Mouse (Mus musculus) gastrocnemius, adult 2 months (tissue): ENCODE results near the gene Kmt2c. TPM values are rescaled to one million over a fixed set of nuclear protein-coding genes. Genes with fewer than 3 reads are reported as not detected.

Experiments used
- DNase-seq: peaks from one replicate; pipeline ENCODE4 v3.0.0; 2022
- H3K27ac ChIP-seq: fragments of 200-600 bp; 2 replicates; pipeline ENCODE4 v1.8.1; 2022; ENCODE audit warnings: mild to moderate bottlenecking
- H3K4me3 ChIP-seq: fragments of 200-600 bp; 2 replicates; pipeline ENCODE4 v1.8.1; 2022; ENCODE audit warnings: mild to moderate bottlenecking, moderate library complexity
- CTCF ChIP-seq: fragments of 200-600 bp; IDR thresholded peaks from 2 replicates; pipeline ENCODE4 v1.8.1; 2022; ENCODE audit warnings: antibody characterized with exemption, mild to moderate bottlenecking, moderate library complexity
- intact Hi-C: fragments of 180-260 bp; cut with DNase I; formaldehyde crosslinking; loops from one replicate; pipeline ENCODE4 v1.15.1; 2025
- total RNA-seq, 2 experiments: library from RNA; stranded (reverse); gene quantifications; 2 replicates each; pipeline ENCODE4 v1.2.3; 2021

Gene Kmt2c
- total RNA-seq, 2 experiments from 2014 or later, result 41.6 to 42.3 TPM

DNA sequence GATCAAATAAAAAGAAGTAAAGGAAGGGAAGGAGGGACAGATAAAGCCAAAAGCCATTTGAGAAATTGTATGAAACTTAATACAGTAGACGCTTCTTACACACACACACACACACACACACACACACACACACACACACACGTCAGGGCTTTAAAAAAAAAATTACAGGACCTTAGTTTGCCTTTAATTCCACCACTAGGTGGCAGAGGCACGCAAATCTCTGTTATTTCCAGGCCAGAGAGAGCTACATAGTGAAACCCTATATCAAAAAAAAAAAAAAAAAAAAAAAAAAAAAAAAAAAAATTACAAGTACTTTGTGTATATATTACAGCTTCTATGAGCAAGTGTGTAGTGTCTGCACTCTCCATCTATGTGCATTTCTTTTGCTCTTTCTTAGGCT lies 62.5 kb downstream of the Kmt2c start:
- TF ChIP-seq CTCF, result peak; percentile 57

GRCm38 (mm10) chr5:25422576-25422975 lies 76.0 kb downstream of the Kmt2c start:
- no peak for DNase-seq
- no peak for TF ChIP-seq CTCF
- intact Hi-C loops, result loop anchor here (5.0 to 10.0 kb wide), 3 partner anchors 75 to 282 kb away; partner anchors contain the start of genes Kmt2c and Xrcc2
- H3K4me3 ChIP-seq, result no peak overlapping the region
- H3K27ac ChIP-seq, result no peak overlapping the region

More for the DNA sequence above, 62.5 kb downstream of the Kmt2c start:
- DNase-seq, result peak; percentile 57
- intact Hi-C loops, result loop anchor here (5.0 kb wide), 1 partner anchor 61 kb away; the partner anchor contains the start of gene Kmt2c
- no peak overlapping the region for H3K27ac ChIP-seq
- H3K4me3 ChIP-seq, result no peak overlapping the region

DNA sequence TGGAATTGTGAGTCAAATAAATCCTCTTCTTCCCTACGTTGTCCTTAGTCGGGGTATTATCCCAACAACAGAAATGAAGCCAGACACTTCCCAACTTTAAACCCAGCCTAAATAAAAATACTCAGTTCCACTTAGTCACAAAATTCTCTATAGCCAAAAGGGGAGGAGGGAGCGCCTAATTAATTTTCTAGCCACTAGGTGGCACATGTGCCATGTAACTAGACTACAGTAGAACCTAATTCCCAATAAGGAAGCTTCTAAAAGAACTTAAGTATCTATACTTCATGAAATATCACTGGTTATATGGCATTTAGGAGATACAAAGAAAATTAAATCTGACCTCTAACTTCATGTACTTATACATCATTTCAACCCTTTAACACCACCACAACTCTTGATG lies 78.0 kb downstream of the Kmt2c start:
- Histone ChIP-seq H3K4me3 (no peak overlapping the region), H3K27ac (no peak overlapping the region)
- intact Hi-C loops, result loop anchor here (2.0 to 10.0 kb wide), 4 partner anchors 77 to 314 kb away; partner anchors contain the start of genes Kmt2c and Xrcc2
- TF ChIP-seq CTCF, result peak; percentile 79
- peak; percentile 59 for DNase-seq

- Histone ChIP-seq H3K4me3 (no peak overlapping the region), H3K27ac (no peak overlapping the region)
- intact Hi-C loops, result loop anchor here (5.0 kb wide), 1 partner anchor 417 kb away; no protein-coding TSS in a partner anchor
- TF ChIP-seq CTCF, result peak; percentile 8; the same call in 1 of the 2 replicates
- no peak for DNase-seq
Observed at GRCm38 (mm10) chr5:25415382-25415781, 83.2 kb downstream of the Kmt2c start.

DNA sequence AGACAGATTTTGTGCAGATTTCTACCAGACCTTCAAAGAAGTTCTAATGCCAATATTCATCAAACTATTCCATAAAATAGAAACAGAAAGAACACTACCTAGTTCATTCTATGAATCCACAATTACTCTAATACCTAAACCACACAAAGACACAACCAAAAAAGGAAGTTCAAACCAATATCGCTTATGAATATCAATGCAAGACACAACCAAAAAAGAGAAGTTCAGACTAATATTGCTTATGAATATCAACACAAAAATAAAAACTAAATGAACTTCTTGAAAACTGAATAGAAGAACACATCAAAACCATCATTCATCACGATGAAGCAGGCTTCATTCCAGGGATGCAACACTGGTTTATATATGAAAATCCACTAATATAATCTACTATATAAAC lies 101.9 kb downstream of the Kmt2c start:
- Histone ChIP-seq H3K27ac (no peak overlapping the region), H3K4me3 (no peak overlapping the region)
- intact Hi-C loops, result no loop called here
- no peak for TF ChIP-seq CTCF
- no peak for DNase-seq

GRCm38 (mm10) chr5:25392655-25393054 lies 105.9 kb downstream of the Kmt2c start:
- H3K27ac ChIP-seq, result no peak overlapping the region
- no peak overlapping the region for H3K4me3 ChIP-seq
- intact Hi-C loops, result no loop called here
- no peak for TF ChIP-seq CTCF
- DNase-seq, result no peak

- no peak for TF ChIP-seq CTCF
- Histone ChIP-seq H3K27ac (no peak overlapping the region), H3K4me3 (no peak overlapping the region)
- peak; percentile 22 for DNase-seq
- intact Hi-C loops, result no loop called here
Observed at GRCm38 (mm10) chr5:25383581-25383980, 115.0 kb downstream of the Kmt2c start.

GRCm38 (mm10) chr5:25379188-25379587 lies 119.4 kb downstream of the Kmt2c start:
- no peak for TF ChIP-seq CTCF
- Histone ChIP-seq H3K27ac (no peak overlapping the region), H3K4me3 (no peak overlapping the region)
- DNase-seq, result no peak
- intact Hi-C loops, result no loop called here

GRCm38 (mm10) chr5:25368420-25368819 lies 130.2 kb downstream of the Kmt2c start:
- DNase-seq, result no peak
- no peak for TF ChIP-seq CTCF
- Histone ChIP-seq H3K27ac (no peak overlapping the region), H3K4me3 (no peak overlapping the region)
- intact Hi-C loops, result no loop called here

DNA sequence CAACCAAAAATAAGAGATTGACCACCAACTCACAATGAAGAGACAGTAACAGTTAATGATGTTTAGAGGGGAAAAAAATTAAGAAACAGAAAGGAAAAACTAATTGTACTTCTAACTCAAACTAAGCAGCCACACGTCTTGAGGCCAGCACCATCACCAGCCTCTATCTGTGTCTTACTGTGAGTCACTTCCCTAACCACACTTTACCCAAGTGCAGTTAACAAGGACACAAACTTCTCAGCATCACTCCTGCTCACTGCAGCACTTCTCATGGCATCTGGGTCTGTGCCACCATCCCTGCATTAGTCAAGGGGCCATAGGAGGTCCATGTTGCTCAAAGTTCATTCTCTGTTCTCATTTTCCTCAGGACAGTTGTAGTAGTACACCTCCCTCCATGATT lies 131.5 kb downstream of the Kmt2c start:
- DNase-seq, result no peak
- intact Hi-C loops, result no loop called here
- TF ChIP-seq CTCF, result no peak
- H3K27ac ChIP-seq, result no peak overlapping the region
- H3K4me3 ChIP-seq, result no peak overlapping the region

GRCm38 (mm10) chr5:25353509-25353908 lies 145.1 kb downstream of the Kmt2c start:
- no peak overlapping the region for H3K4me3 ChIP-seq
- intact Hi-C loops, result no loop called here
- TF ChIP-seq CTCF, result no peak
- DNase-seq, result no peak
- H3K27ac ChIP-seq, result no peak overlapping the region

DNA sequence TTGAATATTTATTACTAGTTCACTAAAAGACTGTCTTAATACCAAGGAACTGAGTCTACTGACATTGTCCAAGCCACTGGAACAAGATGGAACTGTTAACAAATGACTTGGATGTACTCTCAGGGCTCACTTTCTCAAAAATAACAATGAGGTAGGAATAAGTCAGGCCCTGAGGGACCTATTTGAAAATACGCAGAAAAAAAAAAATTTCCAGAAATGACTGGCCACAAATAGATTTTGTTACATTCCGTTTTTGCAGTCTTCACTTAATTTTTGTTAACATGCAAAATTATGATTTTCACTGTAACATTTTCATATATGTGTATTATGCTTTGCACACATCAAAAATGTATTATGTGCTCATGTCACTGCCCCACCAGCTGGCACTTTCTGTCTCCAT lies 167.3 kb downstream of the Kmt2c start:
- no peak for TF ChIP-seq CTCF
- intact Hi-C loops, result no loop called here
- DNase-seq, result no peak
- Histone ChIP-seq H3K27ac (no peak overlapping the region), H3K4me3 (no peak overlapping the region)

- peak; percentile 66 for DNase-seq
- no peak for TF ChIP-seq CTCF
- Histone ChIP-seq H3K27ac (0 out of 2 replicates have a peak overlapping the region, but pooled peaks have one; percentile 17), H3K4me3 (no peak overlapping the region)
- intact Hi-C loops, result no loop called here
Observed at GRCm38 (mm10) chr5:25313881-25314280, 184.7 kb downstream of the Kmt2c start.

GRCm38 (mm10) chr5:25310226-25310625 lies 188.4 kb downstream of the Kmt2c start:
- Histone ChIP-seq H3K4me3 (no peak overlapping the region), H3K27ac (no peak overlapping the region)
- no peak for DNase-seq
- intact Hi-C loops, result no loop called here
- TF ChIP-seq CTCF, result no peak
